Mouse (Mus musculus) midbrain, embryonic 15.5 days (tissue): ENCODE results near the gene Fmo6. TPM values are rescaled to one million over a fixed set of nuclear protein-coding genes. Genes with fewer than 3 reads are reported as not detected.

Experiments
- ATAC-seq: fragments of 200-750 bp; cut with Nextera tagmentation; replicated peaks from 2 replicates; pipeline ENCODE4 v1.8.0; 2017; ENCODE audit warnings: moderate TSS enrichment
- H3K27ac ChIP-seq: fragments of 300-500 bp; sonication (generic); 2 replicates; pipeline ENCODE4 v1.5.1; 2015; ENCODE audit warnings: mild to moderate bottlenecking, inconsistent platforms
- H3K27me3 ChIP-seq: fragments of 300-500 bp; sonication (generic); replicated peaks from 2 replicates; pipeline ENCODE4 v1.6.1; 2015; ENCODE audit warnings: inconsistent platforms
- H3K36me3 ChIP-seq: fragments of 300-500 bp; sonication (generic); replicated peaks from 2 replicates; pipeline ENCODE4 v1.6.1; 2015; ENCODE audit warnings: inconsistent platforms
- H3K4me1 ChIP-seq: fragments of 300-500 bp; sonication (generic); 2 replicates; pipeline ENCODE4 v1.6.1; 2015; ENCODE audit warnings: inconsistent platforms
- H3K4me2 ChIP-seq: fragments of 300-500 bp; sonication (generic); 2 replicates; pipeline ENCODE4 v1.6.1; 2015; ENCODE audit warnings: inconsistent platforms, mild to moderate bottlenecking, moderate library complexity
- H3K4me3 ChIP-seq: fragments of 300-500 bp; sonication (generic); 2 replicates; pipeline ENCODE4 v1.5.1; 2015; ENCODE audit warnings: mild to moderate bottlenecking, inconsistent platforms
- H3K9ac ChIP-seq: fragments of 300-500 bp; sonication (generic); 2 replicates; pipeline ENCODE4 v1.6.1; 2015; ENCODE audit warnings: mild to moderate bottlenecking, inconsistent platforms
- H3K9me3 ChIP-seq: fragments of 300-500 bp; sonication (generic); 2 replicates; pipeline ENCODE4 v1.6.1; 2016; ENCODE audit warnings: inconsistent platforms
- WGBS: fragments of 180-500 bp; shearing (Covaris S2); methylation state at CpG from one replicate; pipeline ENCODE4 v1.1.7; 2015; ENCODE audit warnings: mixed read lengths; 5-methylcytosine and 5-hydroxymethylcytosine counted together
- polyA plus RNA-seq: library from polyadenylated mRNA; unstranded; fragments of >200 nt; fragmentation: Nextera tagmentation; extraction: Ambion mirVana; gene quantifications from 2 replicates; pipeline ENCODE4 v1.2.1, GENCODE M21; 2015

Fmo6 gene
- polyA plus RNA-seq, 1 experiment from 2014 or later = not detected

GRCm38 (mm10) chr1:162870978-162871377, 66.3 kb downstream of the Fmo6 start:
- Histone ChIP-seq H3K36me3 (no peaks in the 10 kb centered on the region), H3K4me3 (no peak overlapping the region), H3K4me2 (no peak overlapping the region), H3K9ac (no peak overlapping the region), H3K9me3 (no peaks in the 10 kb centered on the region; the same call in 1 of the 2 replicates), H3K4me1 (no peaks in the 10 kb centered on the region), H3K27me3 (no peaks in the 10 kb centered on the region), H3K27ac (no peak overlapping the region)
- no peak for ATAC-seq
- 85% methylated on average over 7 of the region's 7 CpGs for WGBS

DNA sequence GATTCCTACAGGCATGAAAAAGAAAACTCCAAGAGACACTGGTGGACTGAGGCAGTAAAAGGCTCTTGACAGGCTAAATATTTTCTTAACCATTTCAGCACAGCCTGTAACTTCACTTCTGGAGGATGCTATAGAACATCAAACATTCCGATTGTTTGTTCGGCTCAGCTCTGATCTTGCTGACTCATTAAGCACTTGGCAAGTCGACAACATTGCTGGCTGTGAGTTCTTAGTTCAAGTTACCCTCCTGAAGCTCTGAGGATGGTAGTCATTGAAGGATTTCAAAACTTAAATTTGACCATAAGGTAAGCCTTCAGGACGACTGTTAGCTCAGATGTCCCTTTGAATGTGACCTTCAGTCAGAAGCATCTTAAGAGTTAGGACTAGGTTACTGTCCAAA, 69.9 kb downstream of the Fmo6 start:
- no peak overlapping the region for H3K27ac ChIP-seq
- no peak overlapping the region for H3K4me2 ChIP-seq
- H3K36me3 ChIP-seq = no peaks in the 10 kb centered on the region
- ATAC-seq = no peak
- no peaks in the 10 kb centered on the region for H3K27me3 ChIP-seq
- 80% methylated on average over 4 of the region's 4 CpGs for WGBS
- H3K9ac ChIP-seq = no peak overlapping the region
- no peak overlapping the region for H3K4me3 ChIP-seq
- H3K9me3 ChIP-seq = no peaks in the 10 kb centered on the region; the same call in 1 of the 2 replicates
- no peaks in the 10 kb centered on the region for H3K4me1 ChIP-seq

Other genes starting within 250 kb of the Fmo6 start
- 142 and 158 TPM in 2 replicates for gene Prrc2c, start 197.0 kb downstream of the Fmo6 start, polyA plus RNA-seq
- 0.19 and 0.27 TPM in 2 replicates for gene Fmo4, start 123.5 kb downstream of the Fmo6 start, polyA plus RNA-seq
- 23.3 and 32.1 TPM in 2 replicates for gene Fmo1, start 70.9 kb downstream of the Fmo6 start, polyA plus RNA-seq
- 0.22 TPM in 1 of 2 replicates, not detected in the other for gene Fmo2, start 38.8 kb downstream of the Fmo6 start, polyA plus RNA-seq
- not detected in 2 replicates for gene Fmo3, start 47.0 kb upstream of the Fmo6 start, polyA plus RNA-seq
- gene Mroh9, start 148.2 kb upstream of the Fmo6 start, polyA plus RNA-seq = not detected in 2 replicates